Mouse (Mus musculus) kidney, postnatal 0 days (tissue): Measurements from ENCODE around the gene Dip2c. TPM values are rescaled to one million over a fixed set of nuclear protein-coding genes. Genes with fewer than 3 reads are reported as not detected.

Experiments
- ATAC-seq: fragments of 200-750 bp; cut with Nextera tagmentation; replicated peaks from 2 replicates; pipeline ENCODE4 v1.8.0; 2017; ENCODE audit warnings: low read depth, moderate number of reproducible peaks, moderate TSS enrichment, moderate library complexity; ENCODE audit not compliant: low FRiP score
- DNase-seq: peaks from one replicate; pipeline ENCODE4 v3.0.0-alpha.2; 2016; ENCODE audit warnings: low spot score
- H3K27ac ChIP-seq: fragments of 300-500 bp; sonication (generic); 2 replicates; pipeline ENCODE4 v1.5.1; 2014; ENCODE audit warnings: mild to moderate bottlenecking
- H3K27me3 ChIP-seq: fragments of 300-500 bp; sonication (generic); 2 replicates; pipeline ENCODE4 v1.6.1; 2014; ENCODE audit warnings: low read length, mixed read lengths; ENCODE audit not compliant: insufficient read depth
- H3K36me3 ChIP-seq: fragments of 300-500 bp; sonication (generic); 2 replicates; pipeline ENCODE4 v1.6.1; 2014; ENCODE audit warnings: low read length, mixed read lengths; ENCODE audit not compliant: insufficient read depth
- H3K4me1 ChIP-seq: fragments of 300-500 bp; sonication (generic); replicated peaks from 2 replicates; pipeline ENCODE4 v1.6.1; 2014; ENCODE audit warnings: antibody characterized with exemption, low read length, mixed read lengths; ENCODE audit not compliant: insufficient read depth
- H3K4me2 ChIP-seq: fragments of 300-500 bp; sonication (generic); 2 replicates; pipeline ENCODE4 v1.6.1; 2014; ENCODE audit warnings: mild to moderate bottlenecking, low read length, moderate library complexity, mixed read lengths
- H3K4me3 ChIP-seq: fragments of 300-500 bp; sonication (generic); replicated peaks from 2 replicates; pipeline ENCODE4 v1.5.1; 2014; ENCODE audit warnings: low read depth, low read length
- H3K9ac ChIP-seq: fragments of 300-500 bp; sonication (generic); 2 replicates; pipeline ENCODE4 v1.6.1; 2014; ENCODE audit warnings: low read depth, low read length
- H3K9me3 ChIP-seq: fragments of 300-500 bp; sonication (generic); replicated peaks from 2 replicates; pipeline ENCODE4 v1.6.1; 2016; ENCODE audit warnings: low read length, inconsistent platforms, mixed read lengths
- CTCF ChIP-seq: IDR thresholded peaks from 2 replicates; pipeline ENCODE4 v1.5.1; 2016; ENCODE audit warnings: antibody characterized with exemption, low read depth, mild to moderate bottlenecking, moderate library complexity
- WGBS: fragments of 180-500 bp; shearing (Covaris S2); extraction: QIAGEN DNeasy Blood & Tissue Kit; methylation state at CpG from one replicate; pipeline ENCODE4 v1.1.7; 2014; 5-methylcytosine and 5-hydroxymethylcytosine counted together
- polyA plus RNA-seq: library from polyadenylated mRNA; unstranded; fragments of >200 nt; fragmentation: Nextera tagmentation; extraction: Ambion mirVana; gene quantifications from 2 replicates; pipeline ENCODE4 v1.2.1, GENCODE M21; 2015

Gene Dip2c
- polyA plus RNA-seq, 1 experiment from 2014 or later: 3.8 TPM

DNA sequence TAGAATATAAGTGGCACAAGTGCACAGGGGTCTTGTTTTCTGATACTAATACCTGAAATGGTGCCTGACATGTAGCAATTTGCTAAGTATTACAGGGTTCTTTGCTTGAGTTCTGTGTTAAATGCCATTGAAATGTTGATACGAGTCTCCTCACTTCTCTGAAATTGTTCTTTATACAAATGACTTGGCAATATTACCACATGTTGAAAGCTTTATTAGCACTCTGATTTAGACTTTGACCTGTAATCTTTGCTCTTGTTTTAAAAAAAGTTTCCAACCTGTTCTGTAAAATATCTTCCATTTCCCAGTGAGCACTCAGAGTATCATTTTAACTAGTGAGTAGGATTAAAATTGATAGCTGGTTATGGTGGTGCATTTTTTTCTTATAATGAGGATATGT lies 205.4 kb downstream of the Dip2c start:
- Histone ChIP-seq H3K36me3 (no peaks in the 10 kb centered on the region), H3K27me3 (no peaks in the 10 kb centered on the region), H3K27ac (no peak overlapping the region), H3K9me3 (no peaks in the 10 kb centered on the region), H3K9ac (no peak overlapping the region), H3K4me1 (no peaks in the 10 kb centered on the region), H3K4me3 (no peak overlapping the region), H3K4me2 (no peak overlapping the region)
- DNase-seq (no peak), ATAC-seq (no peak)
- WGBS: 64% methylated on average over 1 of the region's 1 CpGs
- no peak for TF ChIP-seq CTCF

DNA sequence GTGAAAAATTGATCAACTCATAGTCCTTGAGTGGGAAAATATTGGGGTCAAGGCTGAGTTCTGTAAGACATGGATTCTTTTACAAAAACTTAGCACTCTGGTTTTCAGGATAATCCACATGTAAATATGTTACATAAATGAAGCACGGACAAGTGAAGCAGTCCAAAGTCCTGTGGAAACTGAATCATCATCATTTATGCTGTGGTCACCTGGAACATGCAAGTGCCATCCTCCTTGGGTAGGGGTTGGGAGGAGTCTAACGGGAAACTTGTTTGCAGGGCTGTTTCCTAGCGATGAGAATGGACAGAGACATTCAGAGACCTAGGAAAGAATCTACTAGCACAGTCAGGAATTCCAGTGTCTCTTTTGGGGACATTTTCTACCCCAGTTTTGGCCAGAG lies 213.4 kb downstream of the Dip2c start:
- H3K27me3 ChIP-seq: no peaks in the 10 kb centered on the region
- no peak for TF ChIP-seq CTCF
- no peaks in the 10 kb centered on the region for H3K9me3 ChIP-seq
- DNase-seq: no peak
- no peaks in the 10 kb centered on the region for H3K36me3 ChIP-seq
- no peak overlapping the region for H3K4me2 ChIP-seq
- 90% methylated on average over 3 of the region's 3 CpGs for WGBS
- H3K4me3 ChIP-seq: no peak overlapping the region
- peak; percentile 82 for ATAC-seq
- H3K4me1 ChIP-seq: no peaks in the 10 kb centered on the region
- no peak overlapping the region for H3K27ac ChIP-seq
- H3K9ac ChIP-seq: no peak overlapping the region

DNA sequence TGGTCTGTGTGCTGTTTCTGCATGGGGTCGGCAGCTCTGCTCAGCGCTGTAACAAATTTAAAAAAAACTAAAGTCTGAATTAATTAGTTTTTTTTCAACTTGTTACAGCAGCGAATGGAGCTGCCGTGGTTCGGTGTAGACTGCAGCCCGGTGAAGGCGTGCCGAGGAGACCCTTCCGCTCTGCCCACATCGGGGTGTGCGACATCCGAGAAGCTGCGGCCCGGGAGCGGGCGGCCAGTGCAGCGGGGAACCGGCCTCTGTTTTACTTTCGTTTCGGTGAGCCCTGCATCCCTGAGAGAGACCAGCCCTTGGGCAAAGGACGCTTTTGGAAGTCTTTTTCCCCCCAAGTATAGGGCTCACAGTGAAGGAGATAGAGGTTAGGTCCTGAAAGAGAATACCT lies 218.4 kb downstream of the Dip2c start:
- Histone ChIP-seq H3K9me3 (no peaks in the 10 kb centered on the region), H3K4me2 (peak overlapping the region; percentile 44), H3K4me3 (peak overlapping the region; percentile 28), H3K4me1 (no peaks in the 10 kb centered on the region), H3K27ac (no peak overlapping the region), H3K27me3 (no peaks in the 10 kb centered on the region), H3K36me3 (no peaks in the 10 kb centered on the region), H3K9ac (peak overlapping the region; percentile 25; the same call in 1 of the 2 replicates)
- no peak for TF ChIP-seq CTCF
- DNase-seq (peak; percentile 20), ATAC-seq (no peak)
- 68% methylated on average over 21 of the region's 21 CpGs for WGBS

DNA sequence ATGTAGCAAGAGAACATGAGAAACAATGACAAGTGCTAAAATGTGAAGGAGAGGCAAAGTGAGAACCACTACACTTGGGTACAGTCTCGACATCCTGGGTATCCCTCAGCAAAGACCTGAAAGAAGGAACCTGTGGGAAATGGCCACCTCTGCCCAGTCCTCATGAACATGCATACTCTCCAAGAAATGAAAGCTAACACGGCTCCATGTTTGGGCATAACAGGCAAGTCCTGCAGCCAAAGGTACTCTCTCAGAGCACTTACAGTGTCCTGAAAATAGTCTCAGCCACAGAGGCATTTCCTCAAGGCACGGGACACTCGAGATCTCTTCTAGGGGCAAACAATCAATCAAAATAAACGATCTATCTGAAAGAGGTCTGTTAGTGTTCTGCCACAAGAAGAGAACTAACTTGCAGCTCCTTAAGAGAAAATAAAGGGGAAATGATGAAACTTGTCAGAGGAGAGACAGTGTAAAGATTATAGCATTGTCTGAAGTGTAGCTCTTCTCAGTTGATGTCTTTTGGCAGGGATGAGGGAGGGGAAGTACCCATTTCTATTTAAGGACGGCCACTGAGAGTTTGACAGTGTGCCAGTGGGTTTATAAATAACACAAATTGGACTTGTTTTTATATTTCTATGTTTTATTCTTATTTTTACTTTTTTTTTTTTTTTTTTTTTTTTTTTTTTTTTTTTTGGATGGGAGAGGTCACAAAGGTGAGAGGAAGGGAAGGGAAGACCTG lies 228.0 kb downstream of the Dip2c start:
- Histone ChIP-seq H3K4me2 (no peak overlapping the region), H3K9ac (no peak overlapping the region), H3K4me3 (no peak overlapping the region), H3K36me3 (no peaks in the 10 kb centered on the region), H3K9me3 (no peaks in the 10 kb centered on the region), H3K4me1 (no peaks in the 10 kb centered on the region), H3K27ac (no peak overlapping the region), H3K27me3 (no peaks in the 10 kb centered on the region)
- ATAC-seq (no peak), DNase-seq (no peak)
- no peak for TF ChIP-seq CTCF
- WGBS: 34% methylated on average over 6 of the region's 6 CpGs

DNA sequence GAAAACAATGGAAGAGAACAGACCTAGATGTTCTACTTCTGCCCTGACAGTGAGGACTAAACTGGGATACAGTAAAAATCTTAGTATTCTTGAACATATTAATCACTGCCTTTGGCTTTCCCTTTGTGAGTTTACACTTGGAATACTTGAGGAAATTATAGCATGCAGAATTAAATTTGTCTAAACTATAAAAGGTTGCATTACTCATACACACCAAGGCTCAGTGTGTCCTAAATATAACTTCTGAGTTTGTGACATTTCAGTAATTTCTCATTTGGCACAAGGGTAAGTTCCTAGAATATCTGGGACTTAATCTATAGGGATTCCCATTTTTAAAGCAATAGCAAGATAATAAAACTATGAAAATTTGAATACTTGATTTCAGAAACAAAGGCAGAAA lies 262.2 kb downstream of the Dip2c start:
- no peak for ATAC-seq

DNA sequence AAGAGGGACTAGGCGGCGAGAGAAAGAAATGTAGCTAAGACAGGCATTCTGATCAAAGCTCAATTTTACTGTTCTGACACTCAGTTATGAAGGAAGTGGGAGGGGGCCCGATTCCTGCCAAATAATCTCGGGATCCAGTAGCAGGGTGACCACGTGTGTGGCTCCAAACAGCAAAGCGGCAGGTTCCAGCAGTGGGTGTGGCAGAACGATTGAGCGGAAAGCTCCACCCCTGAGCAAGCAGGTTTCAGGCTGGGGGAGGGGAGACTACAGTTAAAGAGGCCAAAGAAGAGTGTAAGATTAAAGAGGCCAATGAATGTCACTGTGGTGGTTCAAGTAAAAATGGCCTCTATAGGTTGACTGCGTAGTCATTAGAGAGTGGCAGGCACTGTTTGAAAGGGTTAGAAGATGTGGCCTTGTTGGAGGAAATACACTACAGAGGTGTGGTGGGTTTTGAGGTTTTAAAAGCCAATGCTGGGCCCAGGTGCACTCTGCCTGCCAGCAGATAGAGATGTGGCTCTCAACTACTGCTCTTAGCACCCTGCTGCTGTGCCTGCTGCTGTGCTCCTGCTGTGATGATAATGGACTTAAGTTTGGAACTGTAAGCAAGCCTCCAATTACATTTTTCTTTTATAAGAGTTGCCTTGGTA lies 271.5 kb downstream of the Dip2c start:
- TF ChIP-seq CTCF: no peak
- no peak overlapping the region for H3K4me3 ChIP-seq
- whole genome bisulfite sequencing: 10% methylated on average over 9 of the region's 9 CpGs
- H3K27ac ChIP-seq: no peak overlapping the region
- H3K36me3 ChIP-seq: no peaks in the 10 kb centered on the region
- H3K9ac ChIP-seq: no peak overlapping the region
- no peaks in the 10 kb centered on the region; the same call in 1 of the 2 replicates for H3K4me1 ChIP-seq
- H3K4me2 ChIP-seq: no peak overlapping the region
- peak; percentile 43; the same call in 1 of the 2 replicates for ATAC-seq
- DNase-seq: no peak
- no peaks in the 10 kb centered on the region for H3K9me3 ChIP-seq
- H3K27me3 ChIP-seq: no peaks in the 10 kb centered on the region

More for the DNA sequence above, 262.2 kb downstream of the Dip2c start:
- no peak for TF ChIP-seq CTCF
- no peak overlapping the region for H3K4me2 ChIP-seq
- no peaks in the 10 kb centered on the region for H3K4me1 ChIP-seq
- 0 out of 2 replicates have a peak, but pooled peaks cover 6% of the 10 kb centered on the region for H3K36me3 ChIP-seq
- H3K27me3 ChIP-seq: no peaks in the 10 kb centered on the region
- H3K9ac ChIP-seq: no peak overlapping the region
- H3K9me3 ChIP-seq: no peaks in the 10 kb centered on the region
- no peak overlapping the region for H3K27ac ChIP-seq
- DNase-seq: no peak
- H3K4me3 ChIP-seq: no peak overlapping the region
